Comparison of ENCODE assay signal across 25 mouse cellular contexts in the genomic region with DNA sequence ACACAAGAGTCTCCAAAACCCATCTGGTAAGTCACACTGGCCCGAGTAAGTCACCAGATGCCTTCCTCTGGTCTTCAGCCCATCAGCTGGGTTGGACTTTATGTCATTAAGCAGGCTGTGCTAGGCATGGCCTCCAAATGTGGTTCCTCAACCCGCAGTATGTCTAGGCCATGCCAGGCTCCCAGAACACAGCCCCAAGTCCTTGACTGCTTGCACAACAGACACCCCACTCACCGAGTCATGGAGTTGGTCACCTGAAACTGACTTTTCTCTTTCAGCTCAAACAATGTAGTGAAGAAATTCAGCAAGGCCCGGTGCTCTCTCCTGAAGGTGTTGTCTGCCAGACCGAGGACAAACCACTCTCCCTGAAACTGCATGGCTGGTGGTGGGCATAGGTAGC. TPM values are rescaled to one million over a fixed set of nuclear protein-coding genes. Genes with fewer than 3 reads are reported as not detected.
"Had no signal": no experiment of that assay in that cellular context is flagged by ENCODE, and none has a peak within 500 bp of the region (broad histone marks: within the 10 kb centered on the region; RNA-seq: fewer than 3 reads in every experiment).

No protein-coding gene starts in this region.

- DNase-seq: gastrocnemius, postnatal 14 days; gastrocnemius, postnatal 36 days; heart, adult 11 months; heart, adult 2 months; heart, postnatal 14 days; heart, postnatal 36 days; kidney, adult 11 months; kidney, adult 9 months; kidney, postnatal 14 days; layer of hippocampus, adult 9-11 months; layer of hippocampus, postnatal 36 days; left cerebral cortex, postnatal 4 days had no signal

- ATAC-seq: hindbrain, postnatal 0 days; intestine, embryonic 16.5 days; liver, embryonic 12.5 days had no signal

RNA-seq across cellular contexts. Expression of a gene that starts 0.7 kb away (rescaled TPM):
- total RNA-seq: gastrocnemius, adult 8-10 months; gastrocnemius, postnatal 14 days; gastrocnemius, postnatal 36 days; heart, adult 2 months; heart, postnatal 14 days; heart, postnatal 36 days; hematopoietic stem cell, adult 5-6 weeks; hindbrain, postnatal 0 days; layer of hippocampus, adult 18-20 months; layer of hippocampus, adult 8-10 months; layer of hippocampus, postnatal 14 days; layer of hippocampus, postnatal 36 days; left cerebral cortex, adult 18-20 months; left cerebral cortex, adult 8-10 months; left cerebral cortex, postnatal 10 days; left cerebral cortex, postnatal 25 days; left cerebral cortex, postnatal 4 days; liver, adult 2 months had no signal

RNA-seq across cellular contexts. Expression of a gene that starts 23.1 kb away (rescaled TPM):
- total RNA-seq: gastrocnemius, adult 8-10 months had no signal
